In genomic region chr11:110487796-110488195, GRCm38 (mm10) we compare ENCODE assay signal across 17 mouse cellular contexts.
A peak's percentile ranks its signal among the peaks of the same experiment; 100 is the strongest.
DNase-seq lines count a peak whose midpoint lies in the region.
"Had no signal": no experiment of that assay in that cellular context is flagged by ENCODE, and none has a peak within 500 bp of the region (broad histone marks: within the 10 kb centered on the region; RNA-seq: fewer than 3 reads in every experiment).

No protein-coding gene starts in this region.

- DNase-seq in heart, adult 11 months, result peak; percentile 52
- no peak for DNase-seq in heart, adult 8-10 months (ENCODE audit: low spot score)
- DNase-seq in kidney, adult 18-20 months, result peak; percentile 63
- DNase-seq in kidney, postnatal 10 days, result no peak
- DNase-seq in kidney, adult 9 months, result peak; percentile 95
- DNase-seq in kidney, postnatal 4 days, result no peak
- peak; percentile 68 to 81 for DNase-seq in kidney, postnatal 36 days
- DNase-seq: adrenal gland, postnatal 10 days; adrenal gland, postnatal 36 days; B cell, adult 2 months; cerebellum, adult 18-20 months; cerebellum, adult 9-10 months; cerebellum, postnatal 14 days; gastrocnemius, postnatal 14 days; heart, adult 2 months; heart, postnatal 14 days; heart, postnatal 4 days had no signal

Comparison
In these comparisons a context has a peak if more than half of its experiments do, and no peak if none do; other contexts are left out.
1. DNase-seq: peak in heart, adult 11 months (single experiment), kidney, adult 18-20 months (single experiment), kidney, adult 9 months (single experiment) and kidney, postnatal 36 days (2 of 2); none in heart, adult 8-10 months (single experiment), kidney, postnatal 10 days (single experiment) and kidney, postnatal 4 days (0 of 2).